Mouse (Mus musculus): ENCODE measurements around the gene Ubap2l. TPM values are rescaled to one million over a fixed set of nuclear protein-coding genes. Genes with fewer than 3 reads are reported as not detected.

The Ubap2l gene
- 273 TPM for polyA plus RNA-seq (2017; shearing (Covaris generic))

DNA sequence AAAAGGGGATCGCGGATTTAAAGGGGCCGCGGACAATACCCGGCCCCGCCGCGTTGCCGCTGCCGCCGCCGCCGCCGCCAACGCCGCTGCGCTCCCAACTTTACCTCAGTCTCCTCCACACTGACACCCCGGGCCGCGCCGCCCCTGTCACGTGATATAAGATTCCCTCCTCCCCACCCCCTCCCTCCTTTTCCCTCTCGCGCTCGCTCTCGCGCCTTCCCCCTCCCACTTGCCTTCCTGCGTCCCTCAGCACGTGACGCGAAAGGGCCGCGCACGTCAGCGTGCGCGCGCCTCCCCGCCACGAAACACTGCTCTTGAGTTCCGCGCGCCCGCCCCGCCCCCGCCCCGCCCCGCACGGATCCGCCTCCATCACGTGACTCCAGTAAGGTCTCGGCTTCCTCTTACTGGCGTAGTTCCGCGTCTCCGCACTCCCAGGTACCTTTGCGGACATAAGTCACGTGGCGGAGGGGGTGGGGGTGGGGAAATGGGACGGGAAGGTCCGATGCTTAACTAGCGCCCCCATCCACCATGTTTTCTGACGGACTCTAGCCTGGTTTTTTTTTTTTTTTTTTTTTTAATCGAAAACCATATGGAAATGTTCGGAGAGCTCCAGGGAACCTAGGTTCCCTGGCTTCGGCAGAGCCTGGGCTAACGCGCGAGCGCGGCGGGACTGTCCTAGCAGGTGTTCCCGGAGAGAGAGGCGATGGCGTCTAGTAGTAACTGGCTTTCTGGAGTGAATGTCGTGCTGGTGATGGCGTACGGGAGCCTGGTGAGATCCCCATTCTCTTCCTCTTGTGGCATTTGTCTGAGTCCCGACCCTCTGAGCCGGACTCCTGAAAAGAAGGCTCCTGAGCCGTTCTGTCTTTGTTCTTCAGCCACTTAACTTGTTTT, at the start of gene Ubap2l:
Gene Ubap2l, minus strand, starts transcription at position 278 of the 891 bp plus-strand sequence.

DNA sequence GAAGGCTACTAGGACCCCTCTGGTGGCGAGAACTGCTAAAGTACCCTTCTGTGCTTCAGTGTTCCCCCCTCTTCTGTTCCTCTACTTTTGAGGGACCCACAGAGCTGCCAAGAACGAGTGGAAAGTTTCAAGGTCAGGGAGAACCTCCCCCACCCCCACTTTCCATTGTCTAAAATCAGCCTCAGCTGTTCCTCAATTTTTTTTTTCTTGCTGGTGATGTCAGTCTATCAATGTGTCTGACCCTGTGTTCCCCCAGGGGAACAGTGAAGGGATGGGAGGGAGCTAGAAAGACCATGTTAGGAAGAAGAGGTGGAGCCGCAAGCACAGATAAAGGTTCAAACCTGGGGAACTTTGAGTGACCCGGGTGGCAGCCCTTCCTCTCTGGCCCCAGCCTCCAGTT, 19.9 kb upstream of the Ubap2l start, which contains the start of gene Tpm3:
Gene Tpm3, plus strand, starts transcription at position 356 of the 400 bp plus-strand sequence.

DNA sequence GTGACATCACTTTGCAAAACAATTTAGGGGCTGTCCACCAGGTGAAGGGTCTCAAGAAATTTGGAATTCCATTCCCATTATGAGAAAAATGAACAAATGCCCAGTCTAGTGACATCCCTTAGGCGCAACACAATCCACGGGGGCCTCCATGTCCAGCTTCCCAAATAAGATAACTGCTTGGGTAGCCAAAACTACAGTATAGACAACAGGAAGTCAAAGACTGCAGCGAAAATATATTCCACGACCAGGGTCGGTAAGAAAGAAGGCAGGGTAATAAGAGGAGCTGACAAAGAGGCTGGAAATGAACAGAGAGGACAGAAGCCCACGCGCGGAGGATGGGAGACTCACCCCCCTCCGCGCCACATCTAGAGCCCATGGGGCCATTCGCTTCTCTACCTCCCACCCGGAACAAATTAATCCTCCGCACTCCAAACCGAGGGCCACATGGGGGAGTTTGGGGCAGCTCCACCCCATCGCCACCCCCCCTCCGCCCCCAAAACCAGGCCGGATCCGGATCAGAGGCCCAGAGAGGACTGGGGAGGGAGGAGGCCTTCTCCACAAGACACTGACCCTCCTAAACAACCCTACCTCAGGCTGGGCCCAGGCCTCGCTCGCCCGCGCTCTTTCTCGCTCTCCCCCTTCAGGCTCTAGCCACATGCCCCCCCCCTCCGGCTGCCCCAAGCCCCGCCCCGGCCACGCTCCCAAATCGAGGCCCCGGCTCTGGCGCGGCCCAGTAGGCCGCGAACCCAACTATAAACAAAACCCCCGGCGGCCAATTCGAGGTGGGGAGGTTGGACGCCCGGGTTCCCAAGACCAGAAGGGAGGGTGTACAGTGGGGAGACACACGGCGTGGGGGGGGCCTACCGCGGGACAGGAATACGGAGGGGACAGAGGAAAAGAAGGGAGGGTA, 732 bp downstream of the Ubap2l start, which contains the start of gene 4933434E20Rik:
Gene 4933434E20Rik, plus strand, starts transcription at position 196 of the 910 bp plus-strand sequence.

GRCm38 (mm10) chr3:89998612-89999054, 53.8 kb downstream of the Ubap2l start, which contains the start of gene Hax1:
Hax1 (minus strand) TSS chr3:89998780.

GRCm38 (mm10) chr3:89963221-89963763, 89.1 kb downstream of the Ubap2l start, which contains the start of gene Atp8b2:
Atp8b2 (minus strand) TSS chr3:89963508.

Other genes starting within 250 kb of the Ubap2l start
- 6.6 TPM for gene She, start 221.3 kb downstream of the Ubap2l start, polyA plus RNA-seq (2017; shearing (Covaris generic))
- gene Il6ra, start 139.4 kb downstream of the Ubap2l start, polyA plus RNA-seq (2017; shearing (Covaris generic)) = 15.5 TPM
- gene Atp8b2, start 89.1 kb downstream of the Ubap2l start, polyA plus RNA-seq (2017; shearing (Covaris generic)) = 35.5 TPM
- gene Hax1, start 53.8 kb downstream of the Ubap2l start, polyA plus RNA-seq (2017; shearing (Covaris generic)) = 114 TPM
- 163 TPM for gene 4933434E20Rik, start 992 bp downstream of the Ubap2l start, polyA plus RNA-seq (2017; shearing (Covaris generic))
- 945 TPM for gene Tpm3, start 20.0 kb upstream of the Ubap2l start, polyA plus RNA-seq (2017; shearing (Covaris generic))
- gene Nup210l, start 51.5 kb upstream of the Ubap2l start, polyA plus RNA-seq (2017; shearing (Covaris generic)) = 0.81 TPM
- 2,953 TPM for gene Rps27, start 161.0 kb upstream of the Ubap2l start, polyA plus RNA-seq (2017; shearing (Covaris generic))
- gene Rab13, start 161.1 kb upstream of the Ubap2l start, polyA plus RNA-seq (2017; shearing (Covaris generic)) = not detected
- gene Jtb, start 179.0 kb upstream of the Ubap2l start, polyA plus RNA-seq (2017; shearing (Covaris generic)) = 172 TPM
- gene Creb3l4, start 190.9 kb upstream of the Ubap2l start, polyA plus RNA-seq (2017; shearing (Covaris generic)) = not detected
- 4.2 TPM for gene Slc39a1, start 195.5 kb upstream of the Ubap2l start, polyA plus RNA-seq (2017; shearing (Covaris generic))
- gene Crtc2, start 201.5 kb upstream of the Ubap2l start, polyA plus RNA-seq (2017; shearing (Covaris generic)) = 101 TPM
- gene Dennd4b, start 212.6 kb upstream of the Ubap2l start, polyA plus RNA-seq (2017; shearing (Covaris generic)) = 58.5 TPM
- 12.7 TPM for gene Gatad2b, start 240.6 kb upstream of the Ubap2l start, polyA plus RNA-seq (2017; shearing (Covaris generic))

All from activated CD4-positive, CD25-positive, alpha-beta regulatory T cell, adult 9 weeks (primary cell).